Mouse (Mus musculus): ENCODE data around the gene Med24. TPM values are rescaled to one million over a fixed set of nuclear protein-coding genes. Genes with fewer than 3 reads are reported as not detected.
A peak's percentile ranks its signal among the peaks of the same experiment; 100 is the strongest.
"Not testable (repeated sequence)": the region's sequence is repeated elsewhere in the genome, so short reads cannot be mapped to it uniquely, and the experiment has no call there.

Med24 gene
- total RNA-seq, 1 experiment from 2014 or later = 61.5 TPM

DNA sequence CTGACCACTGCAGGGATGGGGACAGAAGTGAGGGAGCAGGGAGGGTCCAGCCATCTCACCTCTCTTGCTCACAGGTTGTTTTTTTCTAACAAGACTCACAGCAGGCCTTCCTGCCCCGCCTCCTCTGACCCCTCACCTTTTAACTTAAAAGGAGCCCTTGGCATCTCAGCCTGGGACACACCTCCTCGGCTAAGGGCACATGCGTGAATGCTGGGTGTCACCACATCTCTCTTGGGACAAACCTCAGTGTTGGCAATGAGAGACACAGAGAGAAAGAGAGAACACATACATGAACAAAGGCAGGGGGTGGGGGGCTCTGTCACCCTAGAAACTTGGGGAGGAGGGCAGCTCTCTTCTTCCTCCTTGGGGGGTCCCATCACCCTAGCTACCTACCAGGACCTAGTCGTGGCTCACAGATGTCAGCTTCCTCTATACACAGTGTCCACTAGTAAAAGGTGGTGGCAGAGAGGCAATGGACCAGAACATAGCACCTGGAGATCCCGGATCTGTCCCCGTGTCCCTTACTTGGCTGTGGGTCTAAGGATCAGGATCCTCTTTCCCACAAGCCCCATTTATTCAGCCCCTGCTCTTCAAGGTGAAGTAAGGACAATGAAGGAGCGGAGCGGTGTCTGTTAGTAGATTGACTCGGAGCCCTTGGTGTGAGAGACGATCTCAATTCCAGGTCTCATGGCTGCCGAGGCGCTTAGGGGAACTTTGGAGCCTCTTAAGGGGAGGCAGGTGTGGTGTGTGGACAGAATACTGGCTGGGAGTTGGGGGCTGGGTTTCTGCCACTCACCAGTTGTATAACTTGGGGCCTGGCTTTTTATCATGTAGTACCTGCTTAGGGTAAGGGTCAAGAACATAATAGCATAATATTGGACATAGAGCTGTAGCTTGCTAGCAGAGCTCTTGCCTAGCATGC lies 17.0 kb upstream of the Med24 start:
- DNase-seq = no peak

DNA sequence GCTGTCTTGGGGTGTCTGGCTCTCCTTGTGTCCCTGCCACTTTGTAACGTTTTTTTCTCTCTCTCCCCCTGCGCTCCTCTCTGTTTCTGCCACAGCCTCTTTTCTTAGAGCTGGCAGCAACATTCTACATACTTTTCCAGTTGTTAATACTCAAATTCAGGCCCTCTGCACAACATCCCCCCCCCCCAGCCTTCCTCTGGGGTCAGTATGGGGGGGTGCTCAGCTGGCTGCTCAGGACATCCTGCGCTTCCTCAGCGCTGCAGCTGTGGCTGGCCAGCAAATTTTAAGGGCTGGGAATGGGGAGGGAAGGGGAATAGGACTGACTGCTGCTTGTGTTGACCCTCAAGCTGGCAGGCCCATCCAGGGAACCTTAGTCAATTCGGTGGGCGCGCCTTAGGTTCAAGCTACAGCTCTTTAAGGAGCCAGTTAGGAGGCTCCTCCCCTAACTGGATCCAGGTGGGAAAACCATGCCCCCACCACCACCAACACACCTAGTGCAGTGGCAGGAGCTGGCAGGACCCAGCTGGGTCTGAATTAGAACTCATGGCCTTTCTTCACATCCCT lies 15.3 kb upstream of the Med24 start:
- no peak for DNase-seq

DNA sequence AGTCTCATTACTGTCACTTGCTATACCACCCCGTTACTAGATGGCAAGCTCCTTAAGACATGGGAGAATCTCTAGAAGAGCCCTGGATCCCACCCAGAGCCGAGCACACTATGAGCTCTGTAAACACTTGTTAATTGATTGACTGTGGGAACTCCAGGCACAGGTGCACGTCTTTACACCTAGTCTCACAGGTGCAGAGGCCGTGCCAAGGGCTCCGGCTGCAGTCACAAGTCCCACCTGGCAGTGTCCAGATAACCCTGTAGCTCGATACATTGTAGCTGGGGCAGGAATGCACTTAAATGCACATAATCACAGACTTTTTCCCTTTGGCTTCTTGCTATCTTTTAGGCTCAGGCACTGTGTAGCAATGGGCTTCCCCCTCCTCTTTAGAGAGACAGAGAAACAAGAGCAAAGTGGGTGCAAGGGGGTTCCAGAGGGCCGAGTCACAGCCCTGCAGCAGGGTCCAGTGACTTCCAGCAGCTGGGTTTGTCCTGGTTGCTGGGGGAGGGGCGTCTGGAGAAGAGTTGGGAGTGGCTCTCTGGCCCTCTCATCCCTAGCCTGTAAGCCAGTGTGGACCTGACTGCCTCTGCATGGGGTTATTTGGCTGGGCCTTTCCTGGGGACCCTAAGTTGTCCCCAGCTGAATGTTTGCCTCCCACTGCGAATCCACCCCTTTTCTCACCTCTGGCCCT lies 14.6 kb upstream of the Med24 start:
- DNase-seq = no peak

DNA sequence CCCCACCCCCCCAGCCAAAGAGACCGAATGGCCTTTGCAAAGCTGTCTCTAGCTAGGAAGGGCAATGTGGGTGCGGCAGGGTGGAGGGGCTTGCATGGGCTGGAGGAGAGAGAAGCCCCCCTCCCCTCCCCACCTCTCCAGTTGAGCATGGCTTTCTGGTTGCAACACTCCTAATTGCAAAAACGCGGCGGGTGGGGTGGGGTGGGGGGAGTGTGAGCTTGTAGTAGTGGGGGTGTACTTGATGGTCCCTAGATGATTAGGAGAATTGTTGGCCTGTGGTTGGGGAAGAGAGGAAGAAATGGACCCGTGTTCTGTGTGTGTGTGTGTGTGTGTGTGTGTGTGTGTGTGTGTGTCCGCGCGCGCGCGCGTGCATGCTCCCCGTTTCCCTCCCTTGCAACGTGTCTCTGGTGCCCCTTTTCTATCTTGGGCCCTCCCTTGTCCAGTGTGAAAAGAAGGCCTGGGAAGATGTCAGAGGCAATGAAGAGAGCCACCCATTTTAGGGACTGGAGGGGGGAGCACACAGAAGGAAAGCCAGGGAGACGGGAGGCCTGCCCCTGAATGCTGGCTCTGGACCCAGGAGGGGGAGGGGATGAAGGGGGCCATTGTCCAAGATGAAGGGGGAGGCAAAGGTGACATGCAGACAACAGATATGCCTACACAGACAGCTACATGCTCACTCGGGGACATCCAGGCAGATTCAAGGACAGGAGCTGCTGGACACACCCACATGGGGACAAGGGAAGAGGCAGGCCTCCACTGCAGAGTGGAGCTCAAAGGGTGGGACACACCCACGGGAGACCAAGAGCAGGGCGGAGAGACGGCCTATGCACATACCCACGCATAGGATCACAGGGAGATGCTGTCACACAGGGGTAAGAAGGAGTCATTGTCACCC lies 13.4 kb upstream of the Med24 start:
- no peak for DNase-seq

DNA sequence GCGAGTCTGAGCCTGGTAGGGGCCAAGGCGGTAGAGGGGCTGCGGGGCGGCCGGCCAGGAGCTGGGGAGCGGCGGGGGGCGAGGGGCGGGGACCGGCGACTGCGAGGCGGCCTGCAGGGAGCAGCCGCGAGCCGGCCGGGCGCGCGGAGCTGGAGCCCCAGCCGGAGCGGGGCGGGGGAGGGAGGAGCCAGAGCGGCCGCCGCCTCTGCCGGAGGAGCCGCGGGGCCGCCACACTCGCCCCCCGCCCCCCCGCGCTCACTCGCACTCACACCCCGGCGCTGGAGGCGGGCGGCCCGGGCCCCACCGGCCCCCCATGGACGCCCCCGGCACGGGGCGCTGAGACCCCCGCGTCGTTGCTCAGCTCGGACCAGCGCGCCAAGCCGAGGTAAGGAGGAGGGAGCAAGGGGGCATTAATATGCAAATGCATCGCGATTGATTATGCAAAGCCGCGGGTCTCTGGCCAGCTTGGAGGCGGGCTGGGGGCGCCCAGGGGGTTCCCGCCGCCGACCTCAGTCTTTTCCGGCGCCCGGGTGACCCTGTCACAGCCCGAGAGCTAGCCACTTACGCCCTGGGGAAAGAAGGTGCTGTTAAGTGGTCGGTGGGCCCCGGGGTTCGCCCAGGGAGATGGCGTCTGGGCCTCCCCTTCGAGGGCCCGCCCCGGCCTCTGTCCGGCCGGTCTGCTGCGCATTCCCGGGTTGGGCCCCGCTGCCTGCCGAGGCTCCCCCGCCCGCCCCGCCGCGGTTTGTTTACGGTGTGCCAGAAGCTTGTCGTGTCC lies 12.6 kb upstream of the Med24 start:
- DNase-seq = peak; percentile 87

DNA sequence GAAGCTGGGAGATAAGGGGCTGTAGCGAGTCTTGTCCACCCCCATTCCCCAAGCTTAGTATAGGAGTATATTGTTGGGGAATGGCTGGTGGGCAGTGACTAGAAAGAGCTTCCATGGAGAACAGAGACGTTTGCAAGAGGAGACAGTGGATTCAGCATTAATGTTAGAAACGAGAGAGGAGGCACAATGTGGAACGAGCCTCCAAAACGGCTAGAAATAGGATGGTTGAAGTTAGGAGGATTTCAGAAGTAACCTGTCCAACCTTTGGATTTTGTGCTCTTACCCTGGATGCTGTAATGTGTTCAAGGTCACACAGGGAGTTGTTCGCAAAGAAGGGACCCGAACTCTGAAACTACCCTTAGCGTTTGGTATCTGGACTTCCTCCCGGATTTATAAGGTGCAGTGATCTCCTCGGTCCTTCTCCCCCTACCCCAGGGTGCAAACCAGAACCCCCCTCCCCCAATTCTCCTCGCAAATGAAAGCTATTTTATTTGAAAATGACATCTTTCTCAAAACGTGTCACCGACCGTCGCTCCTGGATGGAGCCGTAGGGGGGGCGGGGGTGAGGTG lies 11.9 kb upstream of the Med24 start:
- DNase-seq = no peak

DNA sequence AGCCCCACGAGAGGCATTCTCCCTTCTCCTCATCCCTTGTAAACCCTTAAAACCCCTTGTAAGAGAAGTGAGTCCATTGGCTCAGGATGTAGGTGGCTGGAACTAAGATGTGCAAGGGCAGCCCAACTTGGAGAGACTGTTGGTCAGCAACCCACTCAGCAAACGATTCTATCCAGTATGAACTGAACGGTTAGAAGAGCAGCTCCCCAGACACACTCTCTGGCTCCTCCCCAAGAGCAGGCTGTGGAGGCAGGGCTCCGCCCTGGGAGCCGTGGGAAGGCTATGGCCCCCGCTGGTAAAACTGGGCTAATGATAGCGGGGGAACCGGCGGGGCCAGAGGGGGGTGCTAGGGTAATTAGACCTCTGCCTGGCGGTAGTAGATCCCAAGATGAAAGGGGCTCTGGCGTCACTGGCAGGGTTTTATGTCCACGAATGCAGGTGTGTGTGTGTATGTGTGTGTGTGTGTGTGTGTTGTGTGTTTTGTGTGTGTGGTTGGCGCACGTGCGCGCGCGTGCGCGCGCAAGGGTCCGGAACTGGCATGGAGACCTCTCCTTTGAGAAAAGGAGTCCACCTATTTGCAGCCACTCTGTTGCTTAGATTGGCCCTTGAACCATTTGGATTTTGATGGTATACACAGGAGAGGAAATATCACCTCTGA lies 11.3 kb upstream of the Med24 start, which contains the start of gene Thra:
Gene Thra (plus strand): TSS at position 246 of the 658 bp plus-strand sequence.
- DNase-seq = peak; percentile 71

DNA sequence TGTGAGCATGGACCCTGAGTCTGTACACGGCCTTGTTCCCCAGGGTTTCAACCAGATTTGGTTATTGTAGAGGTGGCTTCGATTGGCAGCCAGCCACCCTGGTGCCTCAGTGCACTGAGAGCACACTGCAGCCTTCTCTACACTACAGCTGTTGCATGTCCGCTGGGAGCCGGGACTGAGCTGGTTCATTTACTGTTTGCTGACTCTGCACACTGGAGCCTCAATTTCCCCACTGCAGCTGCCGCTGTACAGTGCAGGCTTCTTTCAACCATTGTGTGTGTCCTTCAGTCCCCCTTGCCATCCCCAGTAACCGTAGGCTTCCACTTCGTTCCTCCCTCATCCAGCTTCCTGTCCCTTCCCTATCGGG lies 10.8 kb upstream of the Med24 start:
- no peak for DNase-seq

DNA sequence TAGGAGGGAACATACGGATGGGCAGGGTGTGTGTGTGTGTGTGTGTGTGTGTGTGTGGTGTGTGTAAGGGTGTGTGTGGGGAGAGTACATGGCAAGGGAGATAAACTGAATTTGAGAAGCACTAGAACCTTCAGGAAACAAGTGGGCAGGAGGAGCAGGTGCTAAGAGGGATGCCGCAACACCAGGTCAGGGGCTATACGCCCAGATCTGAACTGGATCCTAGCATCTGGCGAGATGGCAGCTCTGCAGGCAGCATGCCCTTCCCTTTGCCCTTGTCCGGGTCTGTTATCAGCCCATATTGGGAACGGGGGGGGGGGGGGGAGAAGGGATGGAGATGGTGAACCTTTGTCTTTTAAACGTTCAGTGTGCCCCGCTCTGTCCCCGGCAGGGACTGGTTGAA lies 9.7 kb upstream of the Med24 start:
- no peak for DNase-seq

DNA sequence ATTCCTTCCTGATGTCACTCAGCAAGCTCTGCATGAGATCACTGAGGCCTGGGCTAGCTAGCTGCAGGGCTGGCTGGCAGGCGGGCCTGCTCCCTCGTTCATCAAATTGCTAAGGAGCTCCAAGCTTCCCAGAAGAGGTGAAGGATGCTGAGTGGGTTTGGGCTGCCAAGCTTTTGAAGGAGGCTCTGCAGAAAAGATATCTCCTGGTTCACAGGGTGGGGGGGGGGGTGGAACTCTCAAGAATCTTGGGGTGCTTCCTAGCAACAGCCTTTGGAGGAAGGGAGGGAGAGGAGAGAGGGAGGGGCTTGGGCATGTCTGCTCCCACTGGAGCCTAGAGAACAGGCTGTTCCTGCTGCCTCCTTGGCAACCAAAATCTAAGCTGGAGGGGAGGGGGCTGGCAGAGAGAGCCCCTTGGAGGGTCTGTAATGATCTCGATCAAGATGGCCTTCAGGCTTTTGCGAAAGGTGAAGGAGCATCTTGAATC lies 9.2 kb upstream of the Med24 start:
- no peak for DNase-seq

DNA sequence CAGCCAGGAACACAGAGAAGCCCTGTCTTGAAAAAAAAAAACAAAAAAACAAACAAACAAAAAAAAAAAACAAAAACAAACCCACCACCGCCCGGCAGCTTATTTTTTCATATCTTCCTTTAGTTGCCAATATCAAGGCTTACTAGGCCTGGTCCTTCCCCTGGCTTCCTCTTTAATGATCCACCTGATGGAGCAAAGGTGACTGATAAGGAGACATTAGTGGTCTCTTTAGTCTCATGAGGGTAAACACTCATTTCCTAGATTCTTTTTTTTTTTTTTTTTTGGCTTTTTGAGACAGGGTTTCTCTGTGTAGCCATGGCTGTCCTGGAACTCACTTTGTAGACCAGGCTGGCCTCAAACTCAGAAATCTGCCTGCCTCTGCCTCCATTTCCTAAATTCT lies 8.0 kb upstream of the Med24 start:
- DNase-seq = not testable (repeated sequence)

DNA sequence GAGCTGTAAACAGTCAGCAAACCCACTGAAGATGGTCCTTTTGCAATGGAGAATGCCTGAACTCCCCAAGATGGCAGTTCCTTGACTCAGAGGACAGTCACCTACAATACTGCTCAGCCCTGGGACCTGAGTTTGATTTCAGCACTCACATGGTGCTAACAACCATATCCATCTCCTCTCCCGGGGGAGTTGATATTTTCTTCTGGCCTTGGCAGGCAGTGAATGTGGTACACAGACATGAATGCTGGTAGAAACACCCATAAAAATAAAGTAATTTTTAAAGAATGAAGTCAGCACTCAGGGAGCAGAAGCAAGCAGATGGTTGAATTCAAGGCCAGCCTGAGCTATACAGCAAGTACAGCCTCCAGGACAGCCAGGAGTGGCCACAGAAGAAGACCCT lies 6.9 kb upstream of the Med24 start:
- no peak for DNase-seq

DNA sequence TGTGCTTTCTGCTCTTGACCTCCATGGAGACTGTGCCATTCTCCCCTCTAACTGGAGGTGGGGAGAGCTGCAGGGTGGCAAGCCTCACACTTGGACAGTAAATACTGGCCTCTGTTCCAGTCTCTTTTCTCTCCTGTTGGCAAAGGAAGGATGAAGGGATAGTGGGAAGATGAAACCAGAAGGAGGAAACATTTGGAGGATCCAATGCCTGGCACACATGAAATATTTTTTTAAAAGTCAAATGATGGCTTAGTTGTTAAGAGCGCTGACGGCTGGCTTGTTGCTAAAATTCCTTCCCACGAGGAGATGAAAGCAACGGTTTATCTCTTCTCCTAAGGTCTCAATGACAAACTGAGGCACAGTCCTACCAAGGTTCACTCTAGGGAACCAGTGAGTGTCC lies 5.9 kb upstream of the Med24 start:
- DNase-seq = no peak

DNA sequence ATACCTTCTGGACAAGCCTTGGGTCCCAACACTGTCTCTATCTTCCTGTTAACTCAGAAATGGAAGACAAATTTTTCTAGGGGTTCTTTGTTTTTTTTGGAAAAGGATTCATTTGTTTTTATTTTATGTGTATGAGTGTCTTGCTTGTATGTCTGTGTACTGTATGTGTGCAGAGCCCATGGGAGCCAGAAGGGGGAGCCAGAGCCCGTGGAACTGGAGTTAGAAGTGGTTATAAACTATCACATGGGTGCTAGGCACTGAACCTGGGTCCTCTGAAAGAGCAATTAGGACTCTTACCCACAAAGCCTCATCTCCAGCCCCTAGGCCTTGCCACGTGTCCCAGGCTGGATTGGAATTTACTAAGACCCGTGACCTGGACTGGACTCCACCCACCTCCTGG lies 4.8 kb upstream of the Med24 start:
- no peak for DNase-seq

DNA sequence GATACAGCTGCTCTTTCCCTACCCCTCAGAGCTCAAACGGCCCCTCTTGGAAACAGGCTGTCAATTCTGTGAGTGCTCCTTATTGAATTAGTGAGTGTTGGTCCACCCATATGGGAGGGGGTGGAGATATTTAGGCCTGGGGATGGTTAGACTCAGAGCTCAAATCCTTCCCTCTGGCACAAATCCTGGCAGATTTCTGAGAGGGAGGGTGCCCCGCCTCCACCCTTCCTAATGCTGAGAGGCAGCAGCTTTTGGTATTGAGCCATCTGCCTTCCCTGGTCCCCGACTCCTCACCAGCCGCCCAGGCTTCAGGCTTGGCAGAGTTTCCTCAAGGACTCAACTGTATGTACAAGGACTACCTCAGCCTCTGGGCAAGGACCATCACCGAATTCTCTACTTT lies 1.9 kb upstream of the Med24 start:
- peak; percentile 50 for DNase-seq

DNA sequence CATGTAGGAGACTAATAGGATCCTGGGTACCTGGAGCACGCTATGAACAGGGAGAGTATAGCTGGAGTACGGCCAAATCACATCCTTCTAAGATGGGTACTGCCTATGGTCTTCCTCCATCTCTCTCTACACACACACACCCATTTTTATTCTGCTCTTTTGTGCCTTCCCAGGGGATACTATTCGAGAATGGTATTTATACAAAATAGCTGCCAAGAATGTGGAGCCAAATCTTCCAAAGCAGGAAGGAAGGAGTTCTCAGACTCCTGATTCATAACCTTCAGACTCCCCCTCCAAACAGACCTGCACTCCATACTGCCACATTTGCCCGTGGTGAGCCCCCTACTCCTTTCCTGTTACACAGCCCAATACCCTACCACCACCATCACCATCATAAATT lies 1.5 kb upstream of the Med24 start:
- DNase-seq = no peak

DNA sequence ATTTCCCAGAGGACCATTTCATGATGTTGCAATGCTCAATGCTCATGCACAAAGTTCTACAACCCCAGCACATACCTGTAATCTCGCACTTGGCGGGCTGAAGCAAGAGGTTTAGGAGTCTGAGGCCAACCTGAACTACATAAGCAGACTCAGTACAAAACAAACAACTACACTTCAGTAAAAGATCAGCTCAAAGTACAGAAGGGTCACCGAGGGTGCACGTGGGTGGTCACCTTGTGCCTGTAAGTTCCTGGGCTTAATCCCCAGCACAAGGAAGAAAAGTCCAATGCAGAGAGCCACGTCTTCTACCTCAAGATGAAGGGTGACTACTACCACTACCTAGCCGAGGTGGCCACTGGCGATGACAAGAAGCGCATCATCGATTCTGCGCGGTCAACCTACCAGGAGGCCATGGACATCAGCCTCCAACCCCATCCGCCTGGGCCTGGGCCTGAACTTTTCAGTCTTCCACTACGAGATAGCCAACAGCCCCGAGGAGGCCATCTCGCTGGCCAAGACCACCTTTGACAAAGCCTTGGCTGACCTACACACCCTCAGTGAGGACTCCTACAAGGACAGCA lies 3.2 kb downstream of the Med24 start:
- DNase-seq = no peak

DNA sequence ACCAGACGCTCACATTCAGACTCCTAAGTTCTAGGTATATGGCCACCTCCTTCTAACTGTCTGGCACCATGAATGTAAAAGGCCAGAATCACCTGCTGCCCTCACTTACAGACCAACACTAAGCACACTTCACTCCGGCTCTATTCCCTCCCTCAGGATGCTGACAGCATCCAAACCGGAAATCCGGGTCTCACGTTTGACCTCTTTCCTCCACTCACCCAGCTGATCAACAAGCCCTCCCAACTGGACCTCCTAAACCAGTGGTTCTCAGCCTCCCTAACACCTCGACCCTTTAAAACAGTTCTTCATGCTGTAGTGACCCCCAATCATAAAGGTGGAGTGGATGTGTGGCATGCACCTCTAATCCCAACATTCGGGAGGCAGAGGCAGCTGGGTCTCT lies 6.1 kb downstream of the Med24 start:
- DNase-seq = no peak

DNA sequence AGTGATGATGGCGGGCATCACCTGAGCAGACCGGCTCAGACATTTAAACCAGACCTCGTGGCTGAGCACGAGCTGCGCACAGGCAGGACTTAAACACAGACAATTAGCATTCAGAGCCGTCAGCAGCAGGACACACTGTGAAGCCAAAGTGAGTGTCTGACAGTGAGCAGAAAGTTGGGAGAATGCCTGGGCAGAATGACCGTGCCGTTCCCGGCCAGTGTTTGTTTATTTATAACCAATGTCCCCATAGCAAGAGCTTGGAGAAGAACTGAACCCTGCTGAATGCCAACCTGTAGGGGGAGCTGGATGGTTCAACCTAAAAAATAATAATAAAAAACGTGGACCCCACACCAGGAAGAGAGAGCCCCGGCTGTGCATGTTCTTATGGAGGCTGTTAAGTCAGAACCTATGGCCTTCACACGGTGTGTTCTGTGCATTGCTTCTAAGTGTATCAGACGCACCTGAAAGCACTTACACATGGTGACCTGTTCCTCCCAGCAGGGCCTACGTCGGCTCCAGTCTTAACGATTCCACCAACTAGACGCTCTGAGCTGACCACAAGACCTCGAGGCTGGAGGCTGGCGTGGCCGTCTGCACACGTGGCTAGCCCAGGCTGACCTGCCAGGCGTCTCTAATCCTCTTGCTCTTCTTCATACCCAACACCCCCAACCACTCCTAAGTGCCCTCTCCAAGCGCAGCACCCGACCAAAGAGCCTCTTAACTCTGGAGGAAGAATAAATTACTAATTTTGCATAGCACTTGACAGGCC lies 7.6 kb downstream of the Med24 start:
- no peak for DNase-seq

Measured in adrenal gland, postnatal 25 days (tissue).